Mouse (Mus musculus) retina, postnatal 1 day (tissue): Measurements from ENCODE around the gene Pold4.

ENCODE experiments used
- DNase-seq: peaks from one replicate; pipeline ENCODE4 v3.0.0-alpha.2; 2012

Pold4 gene

GRCm38 (mm10) chr19:4231253-4232185 is at the start of gene Pold4:
TSS of gene Pold4 (plus strand) at chr19:4231899.
- peak; percentile 95 for DNase-seq

GRCm38 (mm10) chr19:4183689-4184088 is 48.0 kb upstream of the Pold4 start:
- peak; percentile 80 for DNase-seq

- no peak for DNase-seq
These were observed 46.4 kb upstream of the Pold4 start for GRCm38 (mm10) chr19:4184976-4185975.

- DNase-seq: no peak
These were observed 44.4 kb upstream of the Pold4 start for GRCm38 (mm10) chr19:4187303-4187702.

- DNase-seq: no peak
These were observed 42.6 kb upstream of the Pold4 start for GRCm38 (mm10) chr19:4189051-4189620.

GRCm38 (mm10) chr19:4190831-4191334 is 40.8 kb upstream of the Pold4 start, which contains the start of gene Tbc1d10c:
TSS of gene Tbc1d10c (minus strand) at chr19:4191284.
- no peak for DNase-seq

GRCm38 (mm10) chr19:4191528-4192250 is 40.0 kb upstream of the Pold4 start, which contains the start of gene Ppp1ca:
TSS of gene Ppp1ca (plus strand) at chr19:4192065.
- peak; percentile 97 for DNase-seq

GRCm38 (mm10) chr19:4192251-4192985 is 39.3 kb upstream of the Pold4 start:
- no peak for DNase-seq

GRCm38 (mm10) chr19:4193129-4193528 is 38.6 kb upstream of the Pold4 start:
- no peak for DNase-seq

- no peak for DNase-seq
These were observed 37.5 kb upstream of the Pold4 start for GRCm38 (mm10) chr19:4194021-4194724.

- peak; percentile 20 for DNase-seq
These were observed 36.7 kb upstream of the Pold4 start for GRCm38 (mm10) chr19:4194776-4195650.

GRCm38 (mm10) chr19:4196048-4196447 is 35.7 kb upstream of the Pold4 start:
- no peak for DNase-seq

GRCm38 (mm10) chr19:4196548-4196947 is 35.2 kb upstream of the Pold4 start:
- no peak for DNase-seq

- DNase-seq: no peak
These were observed 34.5 kb upstream of the Pold4 start for GRCm38 (mm10) chr19:4197180-4197579.

- peak; percentile 98 for DNase-seq
These were observed 30.3 kb upstream of the Pold4 start, which contains the start of gene Rad9a for GRCm38 (mm10) chr19:4201291-4201909. TSS of gene Rad9a (minus strand) at chr19:4201662.

- DNase-seq: no peak
These were observed 29.6 kb upstream of the Pold4 start for GRCm38 (mm10) chr19:4202149-4202548.

- no peak for DNase-seq
These were observed 28.6 kb upstream of the Pold4 start for GRCm38 (mm10) chr19:4203148-4203547.

GRCm38 (mm10) chr19:4203604-4204326 is 27.9 kb upstream of the Pold4 start:
- no peak for DNase-seq
